Mouse (Mus musculus) heart, adult 11 months (tissue): ENCODE measurements at regions not wholly inside any gene's neighbourhood (a gene's known extent, or its start where the extent isn't known, plus 50 kb on each side); places are given as distances from the start of the nearest gene placed in this dataset.

Source experiments
- DNase-seq: peaks from one replicate; pipeline ENCODE4 v3.0.0; 2022

GRCm38 (mm10) chr2:103893805-103894204 lies 64.0 kb upstream of the Lmo2 start:
- DNase-seq, result no peak

GRCm38 (mm10) chr2:103894981-103895676 lies 62.7 kb upstream of the Lmo2 start:
- DNase-seq, result peak; percentile 93

- DNase-seq, result peak; percentile 98
Observed at GRCm38 (mm10) chr2:103896160-103896559, 61.6 kb upstream of the Lmo2 start.

GRCm38 (mm10) chr2:103896814-103897213 lies 61.0 kb upstream of the Lmo2 start:
- DNase-seq, result peak; percentile 91

GRCm38 (mm10) chr2:103899713-103900112 lies 58.1 kb upstream of the Lmo2 start:
- peak; percentile 97 for DNase-seq

GRCm38 (mm10) chr2:103900384-103900783 lies 57.4 kb upstream of the Lmo2 start:
- peak; percentile 99 for DNase-seq

GRCm38 (mm10) chr2:103901457-103901856 lies 56.3 kb upstream of the Lmo2 start:
- DNase-seq, result peak; percentile 97

- peak; percentile 91 for DNase-seq
Observed at GRCm38 (mm10) chr2:103902777-103903176, 55.0 kb upstream of the Lmo2 start.

GRCm38 (mm10) chr2:103905681-103906080 lies 52.1 kb upstream of the Lmo2 start:
- DNase-seq, result peak; percentile 89

GRCm38 (mm10) chr2:103906581-103907184 lies 51.1 kb upstream of the Lmo2 start:
- DNase-seq, result peak; percentile 92
